Mouse (Mus musculus) gastrocnemius, adult 8-10 months (tissue): ENCODE data around the gene Fmn2. TPM values are rescaled to one million over a fixed set of nuclear protein-coding genes. Genes with fewer than 3 reads are reported as not detected.

ENCODE experiments used
- DNase-seq, 2 experiments: peaks; one replicate each; pipeline ENCODE4 v3.0.0; 2022; ENCODE audit warnings: low spot score in 2 of 2
- total RNA-seq, 4 experiments: library from RNA; stranded (reverse); gene quantifications; 2 replicates each; pipeline ENCODE4 v1.2.4; 2022

Gene Fmn2
- total RNA-seq, 4 experiments from 2014 or later: 0.07 to 0.46 (median 0.31) TPM

DNA sequence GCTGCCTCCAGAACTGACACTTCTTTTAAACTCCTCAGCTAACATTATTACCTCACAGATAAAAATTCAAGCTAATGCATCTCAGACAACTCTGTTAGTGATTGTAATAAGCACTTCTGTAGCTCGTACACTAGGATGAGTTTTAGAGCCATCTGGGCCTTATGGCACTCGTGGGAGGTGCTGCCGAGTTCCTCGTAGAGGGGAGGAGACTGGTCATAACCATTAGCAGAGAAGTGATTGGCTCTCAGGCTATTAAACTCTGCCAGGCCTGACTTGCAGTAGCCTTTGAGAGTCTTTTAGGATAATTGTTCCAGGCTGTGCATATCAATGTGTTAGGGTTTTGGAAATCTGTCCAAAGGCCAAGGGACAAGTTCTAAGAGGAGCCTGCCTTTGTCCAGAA is 55.6 kb downstream of the Fmn2 start:
- no peak for DNase-seq

DNA sequence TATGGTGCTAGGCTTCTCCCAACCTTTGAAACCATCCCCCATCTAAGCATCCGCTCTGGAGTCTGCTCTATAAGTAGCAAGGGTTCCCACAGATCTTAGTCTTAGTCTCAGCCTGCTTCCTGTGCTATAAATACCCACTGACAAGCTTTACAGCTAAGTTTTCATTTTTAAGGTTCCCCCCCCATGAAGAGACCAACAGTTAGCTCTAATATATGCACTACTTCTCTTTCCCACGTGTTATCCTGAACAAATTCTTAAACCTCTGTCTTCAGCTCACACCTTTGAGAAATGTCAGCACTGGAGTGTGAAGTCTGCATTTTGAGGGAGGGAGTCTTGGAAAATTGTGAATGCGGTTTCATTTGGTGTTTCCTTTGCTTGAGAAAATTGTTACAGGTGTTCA is 56.2 kb downstream of the Fmn2 start:
- DNase-seq: no peak

DNA sequence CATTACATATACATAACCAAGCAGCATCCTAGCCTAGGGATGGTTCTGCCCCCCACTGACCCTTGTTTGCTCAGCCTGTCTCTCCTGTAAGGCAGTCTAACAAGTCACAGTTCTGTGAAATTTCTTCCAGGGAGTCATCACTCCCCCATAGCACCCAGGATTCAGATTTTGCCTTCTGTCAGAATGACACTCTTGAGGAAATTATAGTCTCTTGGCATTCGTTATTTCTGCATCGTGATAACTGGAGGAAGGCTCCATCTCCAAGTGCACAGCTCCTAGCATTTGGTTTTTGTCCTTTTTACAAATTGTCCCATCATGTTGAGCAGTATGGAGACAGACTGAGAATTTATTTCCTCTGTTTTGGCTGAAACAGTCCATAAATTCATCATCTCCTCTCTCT is 56.9 kb downstream of the Fmn2 start:
- no peak for DNase-seq

DNA sequence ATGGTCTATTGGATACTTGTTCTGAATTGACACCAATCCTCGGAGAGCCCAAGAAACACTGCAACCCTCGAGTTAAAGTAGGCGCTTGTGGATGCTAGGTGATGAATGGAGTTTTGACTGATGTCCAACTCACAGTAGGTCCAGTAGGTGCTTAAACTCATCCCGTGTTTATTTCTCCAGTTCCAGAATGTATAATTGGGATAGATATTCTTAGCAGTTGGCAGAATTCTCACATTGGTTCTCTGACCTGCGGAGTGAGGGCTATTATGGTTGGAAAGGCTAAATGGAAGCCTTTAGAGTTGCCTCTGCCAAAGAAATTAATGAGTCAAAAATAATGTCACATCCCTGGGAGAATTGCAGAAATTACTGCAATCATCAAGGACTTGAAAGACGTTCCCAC is 62.9 kb downstream of the Fmn2 start:
- no peak for DNase-seq

DNA sequence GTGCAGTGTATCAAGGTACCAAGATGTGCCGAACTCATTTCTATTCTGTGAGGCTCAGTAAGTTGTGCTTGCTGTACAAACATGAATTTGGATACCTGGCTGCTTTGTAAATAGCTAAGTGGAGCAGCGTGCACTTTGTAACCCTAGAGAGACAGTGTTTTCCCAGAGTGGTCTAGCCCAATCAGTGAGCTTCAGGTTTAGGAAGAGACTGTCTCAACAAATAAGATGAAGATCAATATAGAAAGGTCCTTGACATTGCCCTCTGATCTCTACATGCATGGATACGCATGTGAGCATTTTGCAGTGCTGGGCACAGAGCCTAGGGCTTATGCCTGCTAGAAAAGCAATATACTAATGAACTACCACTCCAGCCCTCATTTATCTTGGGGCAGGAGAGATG is 67.0 kb downstream of the Fmn2 start:
- DNase-seq: no peak

DNA sequence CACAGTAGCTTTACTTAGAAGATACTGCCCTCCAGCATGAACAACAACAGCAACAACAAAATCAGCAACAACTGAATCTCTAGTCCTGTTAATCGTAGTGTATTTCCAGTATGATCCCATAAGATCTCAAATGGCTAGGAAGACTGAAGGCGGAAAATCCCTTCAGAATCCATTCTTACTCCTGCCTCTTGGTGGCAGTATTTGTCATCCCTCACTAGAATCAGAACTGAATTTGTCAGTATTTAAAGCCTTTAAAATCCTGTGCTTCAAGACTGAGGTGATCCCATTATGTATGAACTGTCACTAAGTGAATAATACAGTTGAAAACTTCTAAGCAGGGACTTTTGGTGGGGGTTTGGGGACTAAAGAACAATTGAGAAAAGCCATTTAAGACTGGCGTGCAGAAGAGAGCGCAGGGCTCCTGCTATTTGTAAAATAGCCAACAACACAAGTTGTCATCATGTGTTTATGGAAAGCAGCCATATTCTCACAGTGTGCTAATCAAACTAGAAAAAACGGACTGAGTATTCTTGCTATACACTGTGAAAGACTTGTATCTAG is 90.9 kb downstream of the Fmn2 start:
- no peak for DNase-seq

DNA sequence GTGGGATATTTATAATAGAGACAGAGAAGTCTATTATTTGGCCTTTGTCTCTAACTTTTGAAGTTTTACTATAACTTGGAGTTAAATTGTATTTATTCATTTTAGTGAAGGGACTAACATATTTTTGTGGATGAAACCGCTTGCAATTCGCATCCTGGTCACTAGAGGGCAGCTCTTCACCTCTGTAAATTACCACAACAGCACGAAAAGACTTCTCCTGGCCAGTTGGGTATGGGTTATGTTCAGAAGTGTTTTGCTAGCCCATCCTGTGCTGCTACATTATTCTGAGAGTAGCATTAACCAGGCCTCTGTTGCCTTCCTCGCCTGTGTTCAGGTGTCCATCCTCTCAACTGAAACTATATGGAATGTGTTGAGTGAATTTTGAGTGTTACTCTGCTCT is 93.4 kb downstream of the Fmn2 start:
- DNase-seq: peak; percentile 17 to 32

DNA sequence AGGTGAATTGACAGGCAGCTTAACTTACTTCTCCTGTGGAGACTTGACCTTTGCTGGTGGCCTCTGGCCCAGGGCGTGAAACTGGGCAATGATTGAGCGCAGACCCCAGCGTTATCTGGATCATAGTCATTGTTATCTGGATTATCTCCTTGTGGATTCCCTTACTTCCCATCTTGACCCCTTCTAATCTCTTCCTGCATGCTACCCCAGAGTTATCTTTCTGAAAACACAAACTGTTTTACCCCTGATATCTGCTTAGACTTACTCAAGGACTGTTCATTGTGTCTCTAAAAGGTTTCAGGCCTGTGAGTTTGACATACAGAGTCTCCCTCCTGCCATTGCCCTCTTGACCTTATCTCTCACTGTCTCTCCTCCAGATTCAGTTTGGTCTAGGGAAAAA is 95.9 kb downstream of the Fmn2 start:
- no peak for DNase-seq

DNA sequence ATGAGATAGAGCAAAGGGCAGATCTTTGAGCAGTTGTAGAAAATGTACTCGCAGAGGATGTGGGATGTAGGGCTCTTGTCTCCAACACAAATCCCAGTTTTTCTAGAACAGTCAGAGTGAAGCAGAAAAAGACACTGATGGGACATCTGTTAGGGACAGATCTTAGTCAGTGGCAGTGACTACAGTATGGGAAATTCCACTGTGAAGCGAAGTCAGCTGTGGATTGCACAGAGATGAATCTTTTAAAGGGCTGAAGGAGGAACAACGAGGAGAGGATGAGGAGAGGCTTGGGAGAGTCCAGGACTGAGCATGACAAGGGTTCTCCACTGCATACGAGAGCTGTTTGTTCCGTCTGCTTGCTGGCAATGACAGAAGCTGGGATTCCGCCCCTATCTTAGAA is 96.6 kb downstream of the Fmn2 start:
- no peak for DNase-seq

DNA sequence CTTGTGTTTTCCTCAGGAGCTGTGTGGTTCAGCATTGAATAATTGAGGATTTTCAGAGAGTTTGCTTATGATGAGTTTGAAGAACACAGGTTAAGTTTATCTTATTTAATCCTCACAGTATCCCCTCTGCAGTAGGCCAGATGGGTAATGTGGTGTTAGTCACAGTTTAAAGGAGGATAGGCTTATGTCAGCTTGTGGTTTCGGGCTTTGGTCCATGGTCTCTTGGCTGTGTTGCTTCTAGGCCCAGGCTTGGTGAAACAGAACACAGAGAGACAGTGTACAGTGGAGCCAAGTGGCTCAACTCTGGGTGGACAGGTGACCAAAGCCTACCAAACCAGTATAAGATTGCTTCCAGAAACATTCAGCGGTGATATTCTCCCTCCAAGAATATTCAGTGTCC is 98.4 kb downstream of the Fmn2 start:
- no peak for DNase-seq

DNA sequence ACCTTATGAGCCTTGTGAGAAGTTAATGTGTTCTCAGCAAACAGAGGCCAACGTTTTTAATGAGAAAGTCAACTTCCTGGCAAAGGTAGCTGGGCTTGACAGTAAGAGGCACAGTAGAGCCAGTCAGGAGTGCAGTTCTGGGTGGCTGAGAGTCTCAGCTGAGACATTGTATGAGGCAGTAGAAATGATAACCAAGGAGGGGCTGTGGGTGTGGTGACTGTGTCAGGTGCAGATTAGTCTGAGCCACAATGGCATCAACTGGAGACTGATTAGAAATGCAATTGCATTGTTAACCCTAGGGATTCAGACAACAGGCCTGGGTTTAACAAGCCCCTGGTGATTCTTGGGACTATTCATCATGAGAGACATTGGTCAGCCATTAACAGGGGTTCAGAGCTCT is 99.0 kb downstream of the Fmn2 start:
- no peak for DNase-seq

DNA sequence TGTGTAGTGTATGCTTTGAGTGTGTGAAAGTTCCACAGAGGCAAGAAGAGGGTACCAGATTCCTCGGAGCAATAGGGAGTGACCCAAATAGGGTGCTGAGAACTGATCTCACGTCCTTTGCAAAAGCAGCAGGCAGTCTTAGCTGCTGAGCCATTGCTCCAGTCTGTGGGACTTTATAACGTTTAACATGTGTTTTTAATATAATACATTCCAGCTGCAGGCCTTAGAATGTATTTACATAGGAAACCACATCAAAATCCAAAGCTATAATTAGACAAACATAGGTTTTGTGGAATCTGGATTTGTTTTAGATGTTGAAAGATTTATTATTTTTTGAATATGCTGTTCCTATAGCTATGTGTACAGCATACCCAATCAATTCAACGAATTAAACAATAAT is 115.7 kb downstream of the Fmn2 start:
- DNase-seq: no peak

DNA sequence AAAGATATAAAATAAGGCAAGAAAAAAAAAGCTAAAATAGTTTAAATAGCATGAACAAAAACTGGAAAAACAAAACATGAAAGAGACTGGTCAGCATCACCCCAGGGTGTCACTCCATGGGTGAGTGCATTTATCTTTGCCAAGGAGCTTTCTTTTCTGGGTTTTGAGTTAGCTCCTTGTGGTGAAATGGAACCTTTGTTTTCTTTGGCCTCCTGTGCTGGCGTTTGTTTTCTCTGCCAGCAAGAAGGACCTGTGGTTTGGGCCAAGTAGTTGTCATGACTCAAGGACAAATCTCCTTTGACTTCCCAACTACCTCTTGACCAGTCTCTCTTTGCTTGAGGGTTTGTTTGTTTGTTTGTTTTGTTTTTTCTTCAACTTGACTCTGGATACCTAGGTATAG is 119.9 kb downstream of the Fmn2 start:
- DNase-seq: no peak

DNA sequence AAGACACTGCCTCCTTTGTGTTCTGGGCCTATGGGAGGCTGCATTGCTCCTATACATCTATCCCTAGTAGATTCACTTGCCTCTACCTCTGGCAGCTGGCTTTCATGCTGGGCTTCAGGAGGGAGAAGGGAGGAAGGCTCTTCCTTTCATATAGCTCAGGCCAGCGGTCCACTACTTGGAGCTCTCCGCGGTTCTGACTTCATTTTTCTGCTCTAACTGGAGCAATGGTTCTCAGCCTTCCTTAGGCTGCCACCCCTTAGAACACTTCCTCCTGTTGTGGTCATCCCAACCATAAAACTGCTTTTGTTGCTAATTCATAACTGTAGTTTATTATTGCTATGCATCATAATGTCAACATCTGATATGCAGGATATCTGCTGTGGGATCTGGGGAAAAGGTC is 121.4 kb downstream of the Fmn2 start:
- DNase-seq: no peak

DNA sequence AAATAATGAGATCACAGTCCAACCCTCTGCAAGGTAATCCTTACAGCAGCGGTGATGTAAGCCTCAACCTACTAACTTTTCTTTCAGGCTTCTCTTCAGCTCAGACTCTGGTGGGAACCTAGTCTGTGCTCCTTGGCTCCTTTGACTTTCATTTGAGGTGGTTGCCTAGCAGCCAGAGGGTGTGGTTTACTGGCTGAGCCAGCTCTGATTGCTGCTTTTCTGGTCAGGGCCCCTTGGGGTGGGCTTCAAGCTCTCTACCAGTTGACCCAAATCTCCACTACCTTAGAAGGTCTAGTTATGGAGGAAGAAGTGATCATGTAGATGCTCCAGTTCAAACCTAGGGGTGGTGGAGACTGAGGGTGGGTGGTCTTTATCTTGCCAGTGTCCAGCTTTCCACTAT is 128.4 kb downstream of the Fmn2 start:
- DNase-seq: no peak

DNA sequence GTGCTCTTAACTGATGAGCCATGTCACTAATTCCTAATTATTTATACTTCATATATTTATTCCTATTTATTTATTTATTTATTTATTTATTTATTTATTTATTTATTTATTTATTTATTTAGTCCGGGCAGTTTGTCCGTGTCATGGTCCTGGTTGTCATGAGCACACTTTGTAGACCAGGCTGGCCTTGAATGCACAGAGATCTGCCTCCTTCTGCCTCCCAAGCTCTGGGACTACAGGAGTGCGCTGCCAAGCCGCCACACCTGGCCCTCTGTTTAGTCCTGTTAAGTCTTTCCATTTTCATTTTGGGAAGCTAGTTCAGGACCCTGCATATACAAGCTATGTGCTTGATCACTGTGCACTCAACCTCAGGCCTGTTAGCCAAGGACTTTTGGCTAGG is 134.7 kb downstream of the Fmn2 start:
- DNase-seq: no peak

DNA sequence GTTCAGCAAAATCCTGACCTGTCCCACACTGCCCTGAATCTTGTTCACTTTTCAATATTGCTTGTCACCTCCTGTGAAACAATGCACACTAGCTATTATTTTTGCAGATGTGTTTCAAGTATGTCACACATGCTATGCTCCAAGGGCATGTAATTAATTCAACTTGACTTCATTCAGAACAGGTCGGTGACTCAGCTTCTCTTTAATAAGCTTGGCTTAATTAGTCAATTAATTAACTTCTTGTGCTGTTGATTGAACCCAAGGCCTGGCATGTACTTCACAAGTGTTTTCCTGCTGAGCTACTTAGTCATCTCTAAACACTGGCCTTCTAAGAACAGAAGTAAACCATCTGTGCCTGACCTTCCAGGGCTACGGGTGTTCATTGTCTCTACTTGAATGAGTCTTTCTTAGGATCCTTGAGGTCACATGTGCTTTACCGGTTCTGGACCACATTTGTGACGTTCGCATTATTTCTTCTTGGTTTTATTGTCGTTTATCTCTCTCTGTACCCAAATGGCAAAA is 136.0 kb downstream of the Fmn2 start:
- DNase-seq: no peak

DNA sequence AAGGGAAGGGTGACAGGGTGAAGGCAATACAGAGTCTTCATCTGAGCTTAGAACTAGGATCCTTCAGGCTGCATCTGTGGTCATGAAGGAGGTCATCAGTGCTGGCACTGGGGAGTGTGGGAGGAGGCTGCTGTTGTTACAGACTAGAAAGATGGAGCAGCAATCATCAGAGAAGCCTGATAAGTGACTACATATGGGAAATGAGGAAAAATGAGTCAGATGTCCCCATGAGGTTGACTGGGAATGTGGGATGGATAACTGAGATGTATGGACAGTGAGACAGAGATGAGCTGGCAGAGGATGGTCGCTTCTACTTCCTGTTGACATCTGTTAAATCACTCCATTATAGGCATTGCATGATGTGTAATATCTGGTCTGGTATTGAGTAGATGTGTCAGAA is 139.3 kb downstream of the Fmn2 start:
- no peak for DNase-seq

DNA sequence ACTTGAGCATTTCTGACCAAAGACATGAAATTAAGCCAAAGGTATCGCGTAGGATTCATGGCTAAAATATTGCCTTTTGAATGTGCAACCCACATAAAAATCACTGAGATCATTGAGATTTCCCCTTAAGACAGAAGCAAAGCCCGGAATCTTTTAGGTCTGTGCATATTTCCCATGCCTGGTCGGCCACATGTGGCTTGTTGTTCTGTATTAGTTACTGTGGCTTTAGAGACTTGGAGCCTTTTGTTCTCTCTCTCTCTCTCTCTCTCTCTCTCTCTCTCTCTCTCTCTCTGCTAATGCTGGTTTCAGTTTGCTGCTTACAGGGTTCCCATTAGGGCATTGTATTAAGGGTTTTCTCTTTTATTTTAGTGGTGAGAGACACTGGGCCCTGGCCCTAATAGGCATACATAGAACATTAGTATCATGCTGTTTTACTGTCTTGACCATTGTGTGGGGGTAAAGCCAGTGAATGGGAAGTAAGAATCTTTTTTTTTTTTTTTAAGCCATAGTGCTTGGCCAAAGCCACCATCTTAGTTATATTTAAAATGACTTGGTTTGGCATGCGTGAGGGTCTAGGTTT is 141.9 kb downstream of the Fmn2 start:
- DNase-seq: no peak

DNA sequence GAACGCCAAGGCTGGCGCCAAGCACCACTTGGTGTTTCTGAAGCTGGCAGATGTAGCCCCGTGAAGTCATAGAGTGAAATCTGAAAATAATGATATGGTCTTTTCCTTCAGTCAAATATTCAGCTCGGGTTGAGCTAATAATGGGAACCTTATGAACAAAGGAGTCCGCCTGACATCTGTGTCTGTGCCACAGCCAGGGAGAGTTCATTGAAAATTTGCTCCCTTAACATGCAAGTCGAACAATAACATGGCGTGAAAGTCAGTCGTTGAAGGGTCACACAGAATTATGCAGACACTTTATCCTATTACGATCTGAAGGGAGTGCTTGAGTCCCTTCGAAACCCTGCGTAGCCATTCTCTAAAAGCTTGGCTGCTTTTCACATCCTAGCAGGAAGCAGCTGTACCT is 147.8 kb downstream of the Fmn2 start:
- DNase-seq: no peak

DNA sequence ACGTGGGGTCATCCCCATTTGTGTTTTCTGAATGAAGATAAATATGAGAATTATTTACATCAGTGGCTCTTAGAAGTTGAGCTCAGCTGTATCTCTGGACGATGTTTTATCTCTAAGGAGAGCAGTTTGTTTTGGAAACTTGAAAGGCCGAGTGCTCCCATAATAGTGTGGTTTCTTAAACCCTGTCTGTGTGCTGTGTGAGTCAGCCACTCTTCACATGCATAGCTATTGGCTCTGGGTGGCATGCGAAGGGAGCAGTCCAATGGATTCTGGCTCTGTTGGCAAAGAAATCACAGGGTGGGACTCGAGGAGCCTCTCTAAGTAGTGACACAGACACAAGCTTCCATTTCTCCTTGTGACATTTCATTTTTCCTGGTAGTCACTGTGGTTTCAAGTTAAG is 152.9 kb downstream of the Fmn2 start:
- no peak for DNase-seq

DNA sequence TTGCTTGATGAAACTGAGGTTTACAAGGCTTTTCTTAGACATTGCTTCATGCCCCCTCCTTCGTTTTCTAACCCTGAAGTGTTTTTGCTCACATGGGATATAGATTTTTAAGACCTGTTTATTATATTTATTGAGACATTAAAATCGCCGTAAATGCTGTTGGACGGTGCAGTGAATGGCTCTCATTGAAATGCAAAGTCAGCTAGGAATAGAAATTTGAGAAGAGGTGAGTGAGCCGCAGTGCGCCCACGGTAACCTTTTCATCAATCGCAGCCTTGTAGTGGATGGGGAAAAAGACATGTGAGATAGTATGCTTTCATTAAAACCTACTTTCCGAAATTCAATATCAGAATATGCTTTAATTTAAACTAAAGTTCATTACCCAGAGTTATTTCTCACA is 153.7 kb downstream of the Fmn2 start:
- DNase-seq: no peak

DNA sequence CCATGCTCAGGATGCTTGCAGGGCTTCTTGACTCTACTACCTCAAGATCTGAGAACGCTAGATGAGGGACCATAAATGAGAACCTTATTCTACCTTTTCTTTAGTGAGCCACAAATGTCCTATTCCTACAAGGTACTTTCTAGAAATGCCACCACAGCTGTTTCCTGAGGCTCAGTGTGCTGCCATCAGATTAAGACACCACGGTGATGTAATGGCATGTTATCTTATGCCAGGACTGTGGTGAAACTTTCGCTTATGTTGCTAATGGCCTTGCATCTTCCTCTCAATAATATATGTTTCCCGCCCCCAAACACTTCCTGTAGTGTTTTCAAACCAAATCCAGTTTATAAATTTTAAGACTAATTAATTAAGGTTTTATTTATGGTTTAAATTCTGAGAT is 154.9 kb downstream of the Fmn2 start:
- DNase-seq: no peak
